Mouse (Mus musculus): Measurements from ENCODE around the gene Nfe2.
"Not testable (repeated sequence)": the region's sequence is repeated elsewhere in the genome, so short reads cannot be mapped to it uniquely, and the experiment has no call there.

Nfe2 gene

DNA sequence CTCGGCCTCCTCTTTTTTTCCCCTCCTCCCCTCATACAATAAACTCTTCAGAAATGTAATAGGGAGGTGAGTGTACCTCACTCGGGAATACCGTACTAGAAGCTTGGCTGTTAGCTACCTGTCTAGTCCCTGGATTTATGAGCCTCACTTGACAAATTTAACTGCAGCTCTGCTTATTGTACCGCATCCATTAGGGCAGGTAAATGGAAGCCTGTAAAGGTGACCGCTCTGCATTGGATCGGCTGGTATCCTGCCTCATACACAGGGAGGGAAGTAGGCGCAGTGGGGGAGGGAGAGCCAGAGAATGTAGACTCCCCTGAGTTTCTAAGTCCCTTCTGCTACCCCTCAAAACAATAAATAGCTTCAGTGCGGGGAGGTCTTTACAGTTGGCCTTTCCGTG, 32.6 kb upstream of the Nfe2 start:
- no peak for DNase-seq (ENCODE audit: low spot score in 2 of 2)

DNA sequence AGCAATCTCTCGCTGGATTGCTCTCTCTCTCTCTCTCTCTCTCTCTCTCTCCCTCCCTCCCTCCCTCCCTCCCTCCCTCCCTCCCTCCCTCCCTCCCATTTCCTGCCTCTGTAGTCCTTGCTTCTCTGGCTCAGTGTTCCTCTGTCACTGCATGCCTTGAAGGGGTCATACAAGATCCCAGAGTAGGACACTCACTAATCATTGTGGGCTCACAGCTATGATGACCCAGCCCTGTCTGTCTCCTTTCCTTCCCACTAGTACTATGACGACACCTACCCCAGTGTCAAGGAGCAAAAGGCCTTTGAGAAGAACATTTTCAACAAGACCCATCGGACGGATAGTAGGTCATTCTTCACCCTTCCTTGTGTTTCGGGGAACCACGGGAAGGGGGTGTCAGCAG, 32.2 kb upstream of the Nfe2 start:
- DNase-seq (ENCODE audit: low spot score in 2 of 2), result no peak

DNA sequence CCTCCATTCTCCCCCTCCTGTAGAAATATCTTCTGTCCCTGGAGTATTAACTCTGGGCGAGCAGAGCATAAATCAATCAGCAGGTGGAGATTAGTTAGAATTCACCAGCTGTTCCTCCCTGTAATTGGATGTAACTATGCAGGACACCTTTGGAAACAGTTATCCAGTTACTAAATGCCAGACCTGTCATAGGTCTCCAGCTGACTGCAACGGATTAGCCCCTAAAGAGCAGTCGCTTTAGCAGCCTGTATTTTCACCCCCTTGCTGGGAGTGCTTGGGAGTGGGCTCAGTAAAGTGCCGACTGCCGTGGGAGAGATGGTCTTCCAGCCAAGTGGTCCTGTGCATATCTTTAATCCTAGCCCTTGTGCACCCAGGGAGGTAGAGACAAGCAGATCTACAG, 31.4 kb upstream of the Nfe2 start:
- DNase-seq (ENCODE audit: low spot score in 2 of 2), result no peak

DNA sequence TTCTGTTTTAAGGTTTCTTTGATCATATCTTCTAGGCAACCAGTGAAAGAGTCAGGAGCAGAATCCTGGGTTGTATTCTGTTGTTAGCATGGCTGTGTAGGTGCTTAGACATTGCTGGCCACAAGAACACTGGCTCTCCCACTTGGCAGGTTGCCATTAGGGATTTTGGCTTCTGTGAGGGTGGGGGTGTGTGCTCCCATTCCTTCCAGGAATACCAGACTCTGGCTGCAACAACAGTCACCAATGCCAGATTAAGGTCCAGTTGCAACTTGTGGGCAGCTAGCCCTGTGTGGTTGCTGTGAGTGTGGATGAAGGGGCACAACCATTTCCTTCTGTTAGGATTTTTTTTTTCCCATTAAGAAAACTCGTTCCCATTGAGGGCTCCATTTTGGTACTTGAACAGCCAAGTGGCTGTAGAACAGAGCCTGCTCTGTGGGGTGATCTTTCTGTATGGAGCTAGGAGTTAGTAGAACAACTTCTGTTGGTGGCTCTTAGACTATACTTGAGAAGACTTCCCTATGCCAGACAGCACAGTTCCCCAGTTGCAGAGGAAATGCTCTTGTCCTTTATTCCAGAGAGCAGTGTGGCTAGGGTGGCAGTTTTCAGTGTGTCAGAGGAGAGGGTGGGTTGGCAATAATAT, 27.7 kb upstream of the Nfe2 start:
- DNase-seq (ENCODE audit: low spot score in 2 of 2), result peak in 1 of 2 experiments; percentile 65

GRCm38 (mm10) chr15:103284647-103285046, 26.4 kb upstream of the Nfe2 start:
- DNase-seq (ENCODE audit: low spot score in 2 of 2), result peak in 1 of 2 experiments; percentile 14

DNA sequence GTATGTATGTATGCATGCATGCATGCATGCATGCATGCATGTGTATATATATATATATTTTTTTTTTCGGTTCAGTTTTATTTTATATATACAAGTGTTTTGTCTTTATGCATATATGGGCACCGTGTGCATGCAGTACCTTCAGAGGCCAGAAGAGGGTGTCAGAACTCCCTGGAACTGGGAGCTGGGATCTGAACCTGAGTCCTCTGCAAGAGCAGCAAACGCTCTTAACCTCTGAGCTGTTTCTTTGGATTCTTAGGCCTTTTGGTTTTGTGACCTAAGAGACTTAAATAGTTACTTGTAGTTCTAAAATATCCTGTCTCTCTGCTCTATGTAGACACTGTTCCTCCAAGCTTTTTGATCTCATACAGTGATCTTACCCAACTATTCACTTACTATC, 25.9 kb upstream of the Nfe2 start:
- DNase-seq (ENCODE audit: low spot score in 2 of 2), result peak in 1 of 2 experiments; percentile 57

GRCm38 (mm10) chr15:103281465-103282205, 23.4 kb upstream of the Nfe2 start:
- no peak for DNase-seq (ENCODE audit: low spot score in 2 of 2)

- no peak for DNase-seq (ENCODE audit: low spot score in 2 of 2)
These were observed 22.7 kb upstream of the Nfe2 start for GRCm38 (mm10) chr15:103280817-103281464.

DNA sequence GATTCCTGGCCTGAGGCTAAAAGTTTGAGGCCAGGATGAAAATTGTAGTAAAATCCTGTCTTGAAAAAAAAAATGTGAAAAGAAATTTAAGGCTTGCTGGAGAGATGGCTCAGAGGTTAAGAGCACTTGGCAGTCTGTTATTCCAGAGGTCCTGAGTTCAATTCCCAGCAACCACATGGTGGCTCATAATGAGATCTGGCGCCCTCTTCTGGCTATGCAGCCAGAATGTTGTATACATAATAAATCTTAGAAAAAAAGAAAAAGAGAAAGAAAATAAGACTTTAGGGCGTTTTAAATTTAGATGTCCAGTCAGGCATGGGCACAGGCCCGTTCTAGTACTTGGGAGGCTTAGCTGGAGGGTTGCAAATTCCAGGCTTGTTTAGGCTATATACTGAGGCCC, 21.5 kb upstream of the Nfe2 start:
- no peak for DNase-seq (ENCODE audit: low spot score in 2 of 2)

DNA sequence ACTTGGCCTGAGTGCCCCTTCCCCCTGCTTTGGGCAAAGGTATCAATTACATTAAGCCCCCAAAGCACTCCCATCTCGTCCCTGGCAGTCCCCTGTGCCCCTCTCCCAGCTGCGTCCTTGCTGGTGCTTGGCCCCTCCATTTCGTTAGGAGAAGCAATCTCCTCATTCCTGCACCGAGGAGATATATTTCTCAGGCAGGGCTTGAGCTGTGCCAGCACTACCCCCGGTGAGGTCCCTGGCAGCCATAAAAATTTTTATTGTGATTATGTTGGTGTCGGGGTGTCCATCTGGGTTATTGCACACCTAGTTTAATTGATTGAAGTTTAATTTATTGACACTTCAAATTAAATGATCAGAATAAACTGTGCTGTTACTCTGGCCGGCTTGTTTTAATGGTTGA, 19.7 kb upstream of the Nfe2 start:
- no peak for DNase-seq (ENCODE audit: low spot score in 2 of 2)

DNA sequence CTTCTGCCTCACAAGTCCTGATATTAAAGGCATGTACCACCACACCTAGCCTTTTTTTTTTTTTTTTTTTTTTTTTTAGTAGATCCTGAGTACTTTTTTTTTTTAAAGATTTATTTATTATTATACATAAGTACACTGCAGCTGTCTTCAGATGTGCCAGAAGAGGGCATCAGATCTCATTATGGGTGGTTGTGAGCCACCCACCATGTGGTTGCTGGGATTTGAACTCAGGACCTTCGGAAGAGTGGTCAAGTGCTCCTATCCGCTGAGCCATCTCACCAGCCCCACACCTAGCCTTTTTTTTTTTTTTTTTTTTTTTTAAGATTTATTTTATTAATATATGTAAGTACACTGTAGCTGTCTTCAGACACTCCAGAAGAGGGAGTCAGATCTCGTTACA, 17.7 kb upstream of the Nfe2 start:
- not testable (repeated sequence) for DNase-seq (ENCODE audit: low spot score in 2 of 2)

DNA sequence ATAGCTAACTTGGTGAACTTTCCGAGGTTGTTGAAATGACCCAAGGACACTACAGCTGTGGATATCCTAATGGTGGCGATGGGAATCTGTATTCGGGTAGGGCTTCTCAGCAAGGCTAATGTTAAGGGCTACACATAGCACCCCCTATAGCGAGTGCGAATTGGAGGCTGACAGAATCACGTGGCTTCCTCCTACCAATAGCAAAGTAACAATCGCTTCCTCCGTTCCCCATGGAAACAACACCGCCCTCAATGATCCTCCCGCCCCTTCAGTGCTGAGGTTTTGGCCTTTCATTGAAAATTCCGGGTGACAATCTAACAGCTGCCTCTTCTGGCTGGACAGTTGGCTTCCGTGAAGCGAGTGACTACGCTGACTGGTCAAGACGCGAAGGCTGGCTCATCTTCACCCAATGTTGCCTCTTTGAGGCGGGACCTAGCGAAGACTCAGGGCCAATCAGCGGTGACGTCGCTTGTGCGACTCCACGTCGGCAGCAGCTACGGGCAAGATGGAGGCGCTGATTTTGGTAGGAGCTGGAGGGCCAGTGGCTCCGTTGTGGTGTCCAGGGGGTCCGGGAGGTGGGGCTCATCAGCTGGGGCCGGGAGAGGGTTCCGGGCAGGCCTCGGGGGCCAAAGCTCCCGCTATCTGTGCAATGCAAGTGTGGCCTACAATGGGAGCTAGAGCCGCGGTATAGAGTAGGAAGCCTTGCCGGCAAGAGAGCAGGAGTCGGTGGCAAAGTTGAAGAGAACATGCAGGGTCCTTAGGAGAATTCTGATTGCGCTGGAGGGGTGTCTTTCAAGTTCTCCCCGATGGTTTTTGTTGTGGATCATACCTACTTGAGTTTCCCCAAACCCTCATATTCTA, 14.4 kb upstream of the Nfe2 start, which contains the start of gene Copz1:
Copz1 (plus strand) TSS at position 296 of the 861 bp plus-strand sequence.
- peak; percentile 81 to 91 for DNase-seq (ENCODE audit: low spot score in 2 of 2)

- no peak for DNase-seq (ENCODE audit: low spot score in 2 of 2)
These were observed 10.7 kb upstream of the Nfe2 start for GRCm38 (mm10) chr15:103268903-103269302.

DNA sequence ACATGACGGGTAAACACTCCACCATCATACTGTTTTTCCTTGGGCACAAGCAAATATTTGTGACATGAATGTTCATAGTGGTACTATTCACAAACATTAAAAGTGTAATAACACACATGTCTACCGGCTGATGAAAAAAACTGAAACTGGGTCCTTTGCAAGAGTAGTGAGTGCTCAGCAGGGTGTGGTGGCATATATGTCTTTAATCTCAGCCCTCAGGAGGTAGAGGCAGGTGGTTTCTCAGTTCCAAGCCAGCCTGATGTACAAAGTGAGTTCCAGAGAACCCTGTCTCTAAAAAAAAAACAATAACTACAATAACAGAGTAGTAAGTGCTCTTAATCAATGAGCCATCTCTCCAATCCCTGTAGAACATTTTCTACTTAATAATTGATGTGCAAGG, 6.6 kb upstream of the Nfe2 start:
- no peak for DNase-seq (ENCODE audit: low spot score in 2 of 2)

DNA sequence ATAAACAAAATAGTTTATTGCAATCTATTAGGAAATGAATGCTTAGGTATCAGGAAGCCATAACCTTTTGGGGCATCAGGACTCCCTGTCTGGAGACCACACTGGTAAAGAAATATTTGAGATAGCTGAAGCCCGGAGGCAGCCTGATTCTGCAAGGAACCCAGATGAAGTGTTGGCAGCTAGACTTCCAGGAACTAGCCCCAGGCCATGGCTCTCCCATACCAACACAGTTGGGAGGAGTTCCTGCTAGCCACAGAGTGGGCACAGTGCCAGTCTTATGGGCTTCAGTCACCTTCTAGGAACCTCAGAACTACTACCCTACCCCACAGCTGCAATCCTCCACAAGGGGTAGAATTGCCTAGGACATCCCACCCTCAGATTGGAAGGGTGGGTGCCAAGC, 1.8 kb upstream of the Nfe2 start:
- DNase-seq (ENCODE audit: low spot score in 2 of 2), result no peak

- DNase-seq (ENCODE audit: low spot score in 2 of 2), result no peak
These were observed 959 bp upstream of the Nfe2 start for GRCm38 (mm10) chr15:103259162-103259561.

DNA sequence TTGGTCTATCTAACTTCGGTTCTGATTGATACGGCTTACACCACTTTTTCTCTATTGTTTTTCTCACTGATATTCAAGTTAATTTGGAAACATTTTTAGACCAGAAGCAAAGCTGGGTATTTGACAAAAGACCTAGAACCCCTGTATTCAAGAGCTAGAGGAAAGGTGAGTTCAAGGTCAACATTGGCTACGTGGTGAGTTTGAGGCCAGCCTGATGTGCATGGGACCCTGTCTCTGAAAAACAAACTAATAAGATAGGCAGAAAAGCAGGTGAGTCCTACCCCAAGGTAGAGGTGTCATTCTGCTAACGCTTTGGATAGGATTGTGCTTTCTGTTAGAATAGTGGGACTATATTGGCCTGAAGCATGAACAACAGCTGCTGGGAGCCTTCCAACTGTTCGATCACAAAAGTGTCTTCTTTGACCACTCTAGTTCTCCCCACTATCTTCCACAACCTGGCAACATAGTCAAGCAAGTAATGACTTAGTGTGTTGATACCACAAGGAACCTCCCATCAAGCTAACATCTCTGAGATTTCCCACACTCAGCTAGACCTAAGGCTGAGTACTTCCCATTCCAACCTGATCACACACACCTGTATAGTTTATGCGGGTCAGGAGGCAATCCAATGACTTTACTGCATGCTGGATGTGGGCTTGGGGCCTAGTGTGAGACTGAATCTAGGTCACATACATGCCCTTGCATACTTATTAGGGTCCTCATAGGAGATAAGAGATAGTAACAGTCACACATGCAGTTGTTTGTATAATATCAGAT, 1.8 kb downstream of the Nfe2 start:
- no peak for DNase-seq (ENCODE audit: low spot score in 2 of 2)

DNA sequence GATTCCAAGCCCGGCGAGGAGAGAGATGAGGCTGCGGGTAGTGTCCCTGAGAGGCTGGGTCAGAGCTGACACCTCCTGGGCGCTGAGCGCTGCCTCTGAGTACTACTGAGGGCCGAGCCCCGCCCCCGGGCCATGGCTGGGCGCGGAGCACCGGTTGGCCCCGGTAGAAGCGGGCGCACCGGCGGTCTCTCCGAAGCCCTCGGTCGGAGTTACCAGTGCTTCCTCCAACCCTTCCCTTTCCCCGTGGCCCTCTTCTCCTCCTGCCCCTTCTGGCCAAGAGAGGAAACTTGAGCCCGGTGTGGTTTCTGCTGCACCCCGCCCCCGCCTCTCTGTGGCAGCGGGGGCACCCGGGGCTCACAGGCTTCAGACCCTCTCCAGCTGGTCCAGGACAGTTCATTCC, 3.0 kb downstream of the Nfe2 start:
- DNase-seq (ENCODE audit: low spot score in 2 of 2), result no peak

GRCm38 (mm10) chr15:103253352-103253751, 4.9 kb downstream of the Nfe2 start:
- DNase-seq (ENCODE audit: low spot score in 2 of 2), result no peak

GRCm38 (mm10) chr15:103252660-103253059, 5.5 kb downstream of the Nfe2 start:
- DNase-seq (ENCODE audit: low spot score in 2 of 2), result no peak

- DNase-seq (ENCODE audit: low spot score in 2 of 2), result no peak
These were observed 6.6 kb downstream of the Nfe2 start for GRCm38 (mm10) chr15:103251595-103251994.

All from cerebellum, postnatal 4 days (tissue).